Mouse (Mus musculus): ENCODE measurements at regions not wholly inside any gene's neighbourhood (a gene's known extent, or its start where the extent isn't known, plus 50 kb on each side); places are given as distances from the start of the nearest gene placed in this dataset.

DNA sequence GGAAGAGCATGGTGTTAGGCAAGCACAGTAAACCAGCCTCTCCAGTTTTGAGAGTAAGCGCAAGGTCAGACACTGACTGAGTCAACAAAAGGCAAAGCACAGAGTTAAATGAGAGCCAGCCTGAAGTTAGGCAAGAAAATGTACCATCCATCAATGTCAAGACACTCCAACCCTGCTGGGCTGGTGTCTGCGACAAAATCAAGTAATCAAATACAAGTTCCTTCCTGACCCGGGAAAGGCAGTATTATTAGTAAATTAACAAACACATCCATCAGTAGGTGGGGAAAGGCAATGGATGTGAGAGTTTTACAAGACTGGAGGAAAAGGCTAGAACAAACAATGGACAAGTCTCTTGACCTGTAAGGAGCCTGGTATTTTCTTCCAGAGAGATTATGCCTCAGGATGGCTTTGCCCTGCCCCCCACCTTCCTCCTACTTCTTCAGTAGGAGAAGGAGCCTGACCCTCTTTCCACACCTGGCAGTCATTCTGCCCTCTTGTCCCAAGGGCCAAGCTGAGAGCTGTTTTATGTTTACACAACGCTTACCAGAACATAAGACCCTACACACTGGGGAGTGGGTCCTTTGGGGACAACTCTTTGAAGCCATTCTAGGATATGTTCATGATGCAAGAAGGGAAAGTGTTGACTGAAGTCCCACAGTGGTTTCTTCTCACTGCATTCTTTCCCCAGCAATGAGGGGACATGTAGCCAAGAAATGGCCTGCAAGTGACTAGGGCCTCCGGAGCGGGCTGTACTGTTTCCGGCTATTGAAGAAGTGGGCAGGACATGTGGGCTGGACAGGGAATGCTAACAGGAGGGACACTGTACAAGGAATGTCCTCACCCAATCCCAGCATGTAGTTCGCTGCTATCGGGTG, 461.7 kb upstream of the Gm10131 start:
- no peak for TF ChIP-seq CTCF (IDR thresholded peaks at IDR 0.05; ENCODE audit: insufficient read depth, low read depth, low read length)
- no peak for TF ChIP-seq POLR2A (IDR thresholded peaks at IDR 0.05; ENCODE audit: insufficient read depth, low read depth, low read length)
